ENCODE assay signal across 8 mouse cellular contexts in genomic region chr10:61696560-61696823, GRCm38 (mm10). TPM values are rescaled to one million over a fixed set of nuclear protein-coding genes. Genes with fewer than 3 reads are reported as not detected.
DNase-seq lines count a peak whose midpoint lies in the region; ATAC-seq and TF ChIP-seq lines count a peak whose summit lies in the region.

No protein-coding gene starts in this region.

- 7% methylated on average over 19 of the region's 19 CpGs for WGBS in lung, embryonic 14.5 days
- WGBS in embryonic facial prominence, embryonic 15.5 days: 15% methylated on average over 19 of the region's 19 CpGs
- WGBS in kidney, postnatal 0 days: 7% methylated on average over 16 of the region's 19 CpGs
- WGBS in neural tube, embryonic 13.5 days: 13% methylated on average over 19 of the region's 19 CpGs

- TF ChIP-seq CTCF in lung, embryonic 14.5 days (IDR thresholded peaks at IDR 0.05; ENCODE audit: low read depth): no peak
- no peak for TF ChIP-seq CTCF in kidney, postnatal 0 days (IDR thresholded peaks at IDR 0.05; ENCODE audit: low read depth)

- peak overlapping the region; percentile 73 for H3K9ac ChIP-seq in lung, embryonic 14.5 days
- H3K9ac ChIP-seq in embryonic facial prominence, embryonic 15.5 days: peak overlapping the region; percentile 73
- peak overlapping the region; percentile 84 for H3K9ac ChIP-seq in kidney, postnatal 0 days (ENCODE audit: low read depth, low read length)
- H3K9ac ChIP-seq in neural tube, embryonic 13.5 days: peak overlapping the region; percentile 78

- no peaks in the 10 kb centered on the region for H3K9me3 ChIP-seq in lung, embryonic 14.5 days (ENCODE audit: low read depth, low read length)
- H3K9me3 ChIP-seq in embryonic facial prominence, embryonic 15.5 days (replicated peaks): no peaks in the 10 kb centered on the region
- no peaks in the 10 kb centered on the region for H3K9me3 ChIP-seq in kidney, postnatal 0 days (replicated peaks; ENCODE audit: low read length)
- H3K9me3 ChIP-seq in neural tube, embryonic 13.5 days: no peaks in the 10 kb centered on the region

- no peaks in the 10 kb centered on the region for H3K27me3 ChIP-seq in lung, embryonic 14.5 days (ENCODE audit: insufficient read depth, low read length)
- no peaks in the 10 kb centered on the region for H3K27me3 ChIP-seq in embryonic facial prominence, embryonic 15.5 days
- no peaks in the 10 kb centered on the region for H3K27me3 ChIP-seq in kidney, postnatal 0 days (ENCODE audit: insufficient read depth, low read length)
- H3K27me3 ChIP-seq in neural tube, embryonic 13.5 days: no peaks in the 10 kb centered on the region

- peak overlapping the region; percentile 98 for H3K4me3 ChIP-seq in lung, embryonic 14.5 days (ENCODE audit: low read depth, low read length)
- peak overlapping the region; percentile 98 for H3K4me3 ChIP-seq in embryonic facial prominence, embryonic 15.5 days (replicated peaks)
- H3K4me3 ChIP-seq in kidney, postnatal 0 days (replicated peaks; ENCODE audit: low read depth, low read length): peak overlapping the region; percentile 96
- H3K4me3 ChIP-seq in neural tube, embryonic 13.5 days: peak overlapping the region; percentile 85

- H3K4me1 ChIP-seq in lung, embryonic 14.5 days (ENCODE audit: insufficient read depth): peaks cover 10% of the 10 kb centered on the region
- H3K4me1 ChIP-seq in embryonic facial prominence, embryonic 15.5 days: peaks cover 17% of the 10 kb centered on the region
- peaks cover 12% of the 10 kb centered on the region for H3K4me1 ChIP-seq in kidney, postnatal 0 days (replicated peaks; ENCODE audit: insufficient read depth, low read length)
- peaks cover 31% of the 10 kb centered on the region for H3K4me1 ChIP-seq in neural tube, embryonic 13.5 days (replicated peaks)

- peak overlapping the region; percentile 99 for H3K4me2 ChIP-seq in lung, embryonic 14.5 days
- peak overlapping the region; percentile 99 for H3K4me2 ChIP-seq in embryonic facial prominence, embryonic 15.5 days (replicated peaks)
- H3K4me2 ChIP-seq in kidney, postnatal 0 days (ENCODE audit: low read length): peak overlapping the region; percentile 100
- peak overlapping the region; percentile 100 for H3K4me2 ChIP-seq in neural tube, embryonic 13.5 days

- no peak overlapping the region for H3K27ac ChIP-seq in lung, embryonic 14.5 days (ENCODE audit: low read depth)
- no peak overlapping the region for H3K27ac ChIP-seq in embryonic facial prominence, embryonic 15.5 days (replicated peaks)
- peak overlapping the region; percentile 67 for H3K27ac ChIP-seq in kidney, postnatal 0 days
- H3K27ac ChIP-seq in neural tube, embryonic 13.5 days (replicated peaks): no peak overlapping the region

- H3K36me3 ChIP-seq in lung, embryonic 14.5 days (ENCODE audit: insufficient read depth): peaks cover 36% of the 10 kb centered on the region
- peaks cover 37% of the 10 kb centered on the region for H3K36me3 ChIP-seq in embryonic facial prominence, embryonic 15.5 days
- peaks cover 24% of the 10 kb centered on the region; the same call in 1 of the 2 replicates for H3K36me3 ChIP-seq in kidney, postnatal 0 days (ENCODE audit: insufficient read depth, low read length)
- peaks cover 50% of the 10 kb centered on the region for H3K36me3 ChIP-seq in neural tube, embryonic 13.5 days

- no peak for ATAC-seq in lung, embryonic 14.5 days (ENCODE audit: insufficient read depth)
- no peak for ATAC-seq in embryonic facial prominence, embryonic 15.5 days (ENCODE audit: insufficient number of reproducible peaks, low FRiP score, low TSS enrichment, low read depth)
- no peak for ATAC-seq in kidney, postnatal 0 days (replicated peaks; ENCODE audit: low FRiP score, low read depth)
- ATAC-seq in neural tube, embryonic 13.5 days (ENCODE audit: low read depth): no peak

- DNase-seq in lung, embryonic 14.5 days: no peak
- DNase-seq in lung, postnatal 36 days: no peak
- no peak for DNase-seq in kidney, postnatal 0 days (ENCODE audit: low spot score)
- DNase-seq in spleen, postnatal 14 days (ENCODE audit: low spot score in 2 of 2): no peak
- DNase-seq in urinary bladder, postnatal 4 days (ENCODE audit: low spot score in 2 of 2): no peak
- no peak for DNase-seq in natural killer cell, adult 2 months (ENCODE audit: low spot score in 2 of 2)

RNA-seq across cellular contexts. Expression of gene Tysnd1, which starts 1.2 kb away (rescaled TPM):
- polyA plus RNA-seq in lung, embryonic 14.5 days (2014; fragmentation: Nextera tagmentation; extraction: Ambion mirVana): 37.2 and 41.4 TPM in 2 replicates
- polyA plus RNA-seq in embryonic facial prominence, embryonic 15.5 days (2015; fragmentation: Nextera tagmentation; extraction: Ambion mirVana): 38.3 and 40.0 TPM in 2 replicates
- polyA plus RNA-seq in kidney, postnatal 0 days (2015; fragmentation: Nextera tagmentation; extraction: Ambion mirVana): 41.2 and 49.6 TPM in 2 replicates
- polyA plus RNA-seq in neural tube, embryonic 13.5 days (2015; fragmentation: Nextera tagmentation; extraction: Ambion mirVana): 26.7 and 29.0 TPM in 2 replicates

RNA-seq across cellular contexts. Expression of gene Sar1a, which starts 16.4 kb away (rescaled TPM):
- 265 and 272 TPM in 2 replicates for polyA plus RNA-seq in lung, embryonic 14.5 days (2014; fragmentation: Nextera tagmentation; extraction: Ambion mirVana)
- polyA plus RNA-seq in embryonic facial prominence, embryonic 15.5 days (2015; fragmentation: Nextera tagmentation; extraction: Ambion mirVana): 284 and 297 TPM in 2 replicates
- polyA plus RNA-seq in kidney, postnatal 0 days (2015; fragmentation: Nextera tagmentation; extraction: Ambion mirVana): 184 and 205 TPM in 2 replicates
- 192 and 203 TPM in 2 replicates for polyA plus RNA-seq in neural tube, embryonic 13.5 days (2015; fragmentation: Nextera tagmentation; extraction: Ambion mirVana)

RNA-seq across cellular contexts. Expression of gene Aifm2, which starts 18.6 kb away (rescaled TPM):
- polyA plus RNA-seq in lung, embryonic 14.5 days (2014; fragmentation: Nextera tagmentation; extraction: Ambion mirVana): 11.5 and 12.1 TPM in 2 replicates
- 10.8 and 12.4 TPM in 2 replicates for polyA plus RNA-seq in embryonic facial prominence, embryonic 15.5 days (2015; fragmentation: Nextera tagmentation; extraction: Ambion mirVana)
- polyA plus RNA-seq in kidney, postnatal 0 days (2015; fragmentation: Nextera tagmentation; extraction: Ambion mirVana): 21.4 and 22.1 TPM in 2 replicates
- polyA plus RNA-seq in neural tube, embryonic 13.5 days (2015; fragmentation: Nextera tagmentation; extraction: Ambion mirVana): 10.7 and 14.1 TPM in 2 replicates

RNA-seq across cellular contexts. Expression of gene Ppa1, which starts 48.1 kb away (rescaled TPM):
- polyA plus RNA-seq in lung, embryonic 14.5 days (2014; fragmentation: Nextera tagmentation; extraction: Ambion mirVana): 213 TPM in 2 replicates
- 155 and 167 TPM in 2 replicates for polyA plus RNA-seq in embryonic facial prominence, embryonic 15.5 days (2015; fragmentation: Nextera tagmentation; extraction: Ambion mirVana)
- 111 and 121 TPM in 2 replicates for polyA plus RNA-seq in kidney, postnatal 0 days (2015; fragmentation: Nextera tagmentation; extraction: Ambion mirVana)
- 212 and 224 TPM in 2 replicates for polyA plus RNA-seq in neural tube, embryonic 13.5 days (2015; fragmentation: Nextera tagmentation; extraction: Ambion mirVana)
